Mouse (Mus musculus): ENCODE measurements around the gene Tmcc3.

The Tmcc3 gene

DNA sequence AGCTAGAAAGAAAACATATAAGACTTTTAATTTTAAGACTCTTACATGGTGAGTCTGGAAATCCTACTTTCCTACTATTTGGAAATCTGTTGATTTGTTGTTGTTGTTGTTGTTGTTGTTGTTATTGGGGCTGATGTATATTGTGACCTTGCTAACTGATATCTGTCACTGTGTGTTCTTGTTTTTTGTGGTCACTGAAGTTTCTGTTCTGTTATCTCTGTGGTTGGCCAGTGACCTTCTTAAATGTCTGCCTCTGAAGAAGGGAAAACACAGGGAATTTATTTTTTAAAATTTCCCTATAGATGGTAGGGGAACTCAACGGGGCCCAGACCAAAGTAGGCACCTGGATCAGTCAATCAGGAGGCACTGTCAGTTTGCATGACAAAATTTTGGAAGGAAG, 48.9 kb downstream of the Tmcc3 start:
- no peak for DNase-seq (ENCODE audit: low spot score in 2 of 2)

GRCm38 (mm10) chr10:94371293-94371692, 59.5 kb downstream of the Tmcc3 start:
- no peak for DNase-seq (ENCODE audit: low spot score in 2 of 2)

DNA sequence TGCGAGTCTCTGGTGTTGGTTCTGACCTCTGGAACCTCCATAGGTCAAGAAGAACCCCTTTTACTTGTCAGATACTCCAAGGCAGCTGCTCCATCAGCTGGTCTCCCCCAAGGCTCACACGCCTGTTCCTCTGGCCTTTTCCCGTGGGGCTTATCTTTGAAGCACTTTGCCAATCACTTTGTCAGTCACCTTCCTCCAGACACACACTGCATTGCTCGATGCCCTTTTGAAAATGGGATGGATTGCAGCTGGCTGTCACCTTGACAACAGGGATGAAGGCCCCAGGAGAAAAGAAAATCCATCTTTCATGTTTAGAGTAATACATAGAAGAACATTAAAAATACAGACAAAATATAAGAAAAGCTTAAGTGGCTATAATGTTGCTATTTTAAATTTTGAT, 65.2 kb downstream of the Tmcc3 start:
- no peak for DNase-seq (ENCODE audit: low spot score in 2 of 2)

GRCm38 (mm10) chr10:94377844-94378243, 66.1 kb downstream of the Tmcc3 start:
- no peak for DNase-seq (ENCODE audit: low spot score in 2 of 2)

DNA sequence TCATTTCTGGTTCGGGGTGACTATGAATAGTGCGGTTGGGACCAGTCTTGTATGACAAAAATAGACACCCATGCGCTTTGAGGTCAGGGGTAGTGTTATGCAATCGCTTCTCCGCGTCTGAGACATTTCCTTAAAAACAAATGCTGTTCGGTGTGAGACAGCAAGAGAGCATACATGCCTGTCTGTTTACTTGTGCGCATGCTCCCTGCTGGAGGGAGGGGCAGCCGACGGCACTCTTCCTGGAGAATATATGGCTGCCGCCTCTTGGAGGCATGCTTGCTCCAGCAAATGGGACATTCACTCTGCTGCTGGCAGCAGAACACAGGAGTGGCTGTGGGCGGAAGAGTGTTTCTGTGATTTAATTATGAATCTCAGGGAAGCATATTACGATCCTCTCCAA, 66.6 kb downstream of the Tmcc3 start:
- peak; percentile 39 to 69 for DNase-seq (ENCODE audit: low spot score in 2 of 2)

GRCm38 (mm10) chr10:94380082-94380481, 68.3 kb downstream of the Tmcc3 start:
- no peak for DNase-seq (ENCODE audit: low spot score in 2 of 2)

DNA sequence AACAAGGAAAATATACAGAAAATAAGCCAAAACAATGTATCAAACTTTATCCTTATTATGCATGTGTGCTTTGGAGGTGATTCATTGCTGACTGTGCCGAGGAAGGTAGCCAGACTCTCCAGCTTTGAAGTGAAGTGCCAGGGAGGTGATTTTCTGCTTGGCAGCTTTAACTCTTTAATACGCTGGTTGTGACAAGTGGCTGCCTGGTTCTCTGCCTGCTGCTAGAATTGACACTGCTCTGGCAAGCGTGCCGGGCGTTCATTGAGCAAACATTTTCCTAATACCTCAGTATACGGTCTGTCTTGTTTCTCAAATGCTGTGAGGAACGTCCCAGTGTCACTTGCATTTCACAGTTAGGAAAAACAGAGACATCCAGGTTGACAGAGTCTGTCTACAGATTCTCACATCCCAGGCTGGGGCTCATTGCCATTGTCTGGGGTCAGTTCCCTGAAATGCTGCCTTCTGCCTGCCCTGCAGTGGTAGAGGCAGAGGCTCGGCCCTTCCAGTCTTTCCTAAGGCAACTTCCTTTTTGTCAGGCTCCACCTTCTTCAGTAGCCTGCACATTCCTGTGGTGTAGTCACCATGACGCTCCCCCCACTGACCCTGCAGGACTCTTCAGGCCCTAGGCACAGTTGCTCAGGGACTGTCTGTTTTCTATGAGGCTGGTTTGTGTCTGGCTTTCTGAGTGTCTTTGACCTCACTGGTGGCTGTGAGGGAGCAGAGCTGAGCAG, 69.1 kb downstream of the Tmcc3 start:
- no peak for DNase-seq (ENCODE audit: low spot score in 2 of 2)

GRCm38 (mm10) chr10:94381393-94381740, 69.6 kb downstream of the Tmcc3 start:
- DNase-seq (ENCODE audit: low spot score in 2 of 2), result no peak

- no peak for DNase-seq (ENCODE audit: low spot score in 2 of 2)
Measured at GRCm38 (mm10) chr10:94382618-94383017, 70.9 kb downstream of the Tmcc3 start.

GRCm38 (mm10) chr10:94383565-94383964, 71.8 kb downstream of the Tmcc3 start:
- no peak for DNase-seq (ENCODE audit: low spot score in 2 of 2)

DNA sequence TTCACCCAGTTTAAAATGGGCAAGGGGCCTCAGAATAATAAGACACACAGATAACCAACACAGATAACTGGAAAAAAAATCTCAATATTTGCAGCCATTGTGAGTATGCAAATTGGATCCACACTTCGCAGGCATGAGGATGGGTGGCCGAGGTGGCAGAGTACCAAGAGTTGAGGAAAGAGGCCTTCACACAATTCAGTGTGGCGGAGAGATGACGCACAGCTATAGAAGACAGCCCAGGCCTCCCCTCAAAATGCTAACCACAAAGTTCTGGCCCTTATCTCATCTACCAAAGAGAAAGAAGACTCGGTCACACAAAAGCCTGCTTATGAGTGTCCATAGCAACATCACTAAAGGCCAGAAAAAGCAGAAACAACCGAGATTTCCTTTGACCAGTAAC, 77.5 kb downstream of the Tmcc3 start:
- DNase-seq (ENCODE audit: low spot score in 2 of 2), result no peak

DNA sequence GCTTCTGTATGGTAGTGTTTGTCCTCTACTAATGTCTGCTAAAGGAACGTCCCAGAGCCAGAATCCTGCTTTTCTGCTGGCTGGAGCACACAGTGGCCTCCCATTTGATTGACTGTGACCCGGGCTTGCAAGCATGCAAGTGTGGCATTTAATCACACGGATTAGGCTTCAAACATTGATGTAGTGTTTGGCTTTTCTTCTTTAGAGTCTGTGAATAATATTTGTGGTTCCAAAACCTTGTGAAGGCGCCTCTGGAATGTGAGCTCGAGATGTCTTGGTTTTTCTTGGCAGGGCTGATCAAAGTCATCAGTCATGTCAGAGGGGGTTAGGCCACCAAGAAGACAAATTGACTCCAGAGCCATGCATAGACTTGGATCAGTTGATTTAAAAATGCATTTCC, 79.3 kb downstream of the Tmcc3 start:
- no peak for DNase-seq (ENCODE audit: low spot score in 2 of 2)

DNA sequence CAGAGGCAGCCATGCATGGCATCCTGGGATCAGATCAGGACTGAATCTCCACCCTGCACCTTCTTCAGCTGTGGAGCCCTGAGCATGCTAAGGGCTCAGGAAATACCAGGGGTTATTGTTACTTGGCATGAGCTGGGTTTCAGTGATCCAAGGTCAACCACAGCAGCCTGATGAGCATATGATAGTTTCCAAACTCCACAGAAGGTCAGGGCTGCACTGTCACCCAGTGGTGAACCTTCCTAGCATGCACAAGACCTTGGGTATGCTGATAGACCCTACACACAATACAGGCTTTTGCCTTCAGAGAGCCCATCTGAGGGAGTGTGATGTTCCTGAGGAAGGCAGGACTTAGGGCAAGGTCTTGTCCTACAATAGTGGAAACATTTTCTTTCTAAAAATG, 82.5 kb downstream of the Tmcc3 start:
- DNase-seq (ENCODE audit: low spot score in 2 of 2), result no peak

DNA sequence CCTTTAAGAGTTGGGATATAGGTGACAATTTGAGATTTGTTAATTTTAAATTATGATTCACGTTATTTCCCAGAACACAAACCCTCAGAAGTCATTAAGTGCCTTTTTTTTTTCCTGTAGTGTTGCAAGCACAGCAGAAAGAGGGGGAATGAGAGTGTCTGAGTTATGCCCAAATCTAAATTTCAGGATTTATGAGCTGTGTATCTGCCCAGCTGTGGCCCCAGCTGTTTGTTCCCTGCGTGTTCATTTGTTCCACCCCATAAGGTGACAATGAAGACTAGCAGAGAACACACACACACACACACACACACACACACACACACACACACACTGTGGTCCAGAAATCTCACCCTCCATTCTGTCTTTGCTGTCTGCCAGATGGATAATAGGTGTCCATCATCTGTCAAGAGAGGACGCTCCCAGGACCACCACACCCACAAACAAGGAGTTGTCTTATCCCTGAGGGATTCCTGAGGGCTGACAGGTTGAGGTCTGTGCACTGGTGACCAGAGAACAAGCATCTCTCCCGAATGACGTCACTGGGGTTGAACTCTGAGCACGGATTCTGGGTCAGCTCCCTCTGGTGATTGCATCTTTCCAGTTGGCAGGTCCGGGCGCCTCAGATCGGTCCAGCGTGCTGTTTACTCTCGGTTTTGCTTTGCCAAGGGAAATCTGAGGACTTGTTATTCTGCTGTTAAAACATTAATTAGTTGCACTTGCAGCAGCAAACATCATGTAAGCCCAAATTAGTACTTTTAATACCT, 86.3 kb downstream of the Tmcc3 start:
- DNase-seq (ENCODE audit: low spot score in 2 of 2), result no peak

GRCm38 (mm10) chr10:94400895-94401294, 89.1 kb downstream of the Tmcc3 start:
- no peak for DNase-seq (ENCODE audit: low spot score in 2 of 2)

- no peak for DNase-seq (ENCODE audit: low spot score in 2 of 2)
Measured at GRCm38 (mm10) chr10:94405456-94405855, 93.7 kb downstream of the Tmcc3 start.

- no peak for DNase-seq (ENCODE audit: low spot score in 2 of 2)
Measured at GRCm38 (mm10) chr10:94406821-94407220, 95.1 kb downstream of the Tmcc3 start.

DNA sequence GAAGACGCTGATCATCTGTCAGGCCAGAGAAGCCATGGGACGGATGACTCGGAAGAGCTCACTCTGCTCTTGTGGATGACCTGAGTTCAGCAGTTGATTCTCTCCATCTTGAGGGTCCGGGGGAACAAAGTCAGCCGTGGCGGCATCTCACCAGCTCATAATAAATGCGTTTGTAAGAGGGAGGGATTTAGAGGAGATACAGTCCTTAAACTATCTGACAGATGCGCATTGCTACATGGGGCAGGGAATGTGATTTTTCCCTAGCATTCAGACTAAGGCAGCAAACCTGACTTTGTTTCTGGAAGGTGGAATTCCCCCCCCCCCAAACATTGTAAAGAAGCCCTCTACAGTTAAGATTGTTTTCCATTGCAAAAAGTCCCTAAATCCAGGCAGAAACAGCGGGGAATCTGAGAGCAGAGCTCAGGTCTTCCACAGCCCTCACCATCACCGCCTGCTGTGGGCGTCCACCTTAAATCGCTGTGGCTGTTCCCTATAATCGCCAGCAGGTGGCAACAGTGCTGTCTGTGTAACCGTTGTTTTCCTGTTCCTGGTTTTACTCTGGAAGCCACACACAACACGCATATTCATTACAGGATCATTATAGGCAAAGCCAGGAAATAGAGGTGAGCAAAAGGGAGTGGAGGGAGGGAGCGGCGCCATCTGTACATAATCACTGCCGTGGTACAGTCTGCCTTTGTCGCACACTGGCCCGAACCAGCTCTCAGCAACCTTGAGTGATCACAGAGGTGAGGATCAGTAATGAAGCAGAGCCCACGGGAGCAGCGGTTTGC, 96.8 kb downstream of the Tmcc3 start:
- DNase-seq (ENCODE audit: low spot score in 2 of 2), result peak; percentile 65 to 76

GRCm38 (mm10) chr10:94409661-94410060, 97.9 kb downstream of the Tmcc3 start:
- no peak for DNase-seq (ENCODE audit: low spot score in 2 of 2)

GRCm38 (mm10) chr10:94411594-94411993, 99.8 kb downstream of the Tmcc3 start:
- DNase-seq (ENCODE audit: low spot score in 2 of 2), result no peak

DNA sequence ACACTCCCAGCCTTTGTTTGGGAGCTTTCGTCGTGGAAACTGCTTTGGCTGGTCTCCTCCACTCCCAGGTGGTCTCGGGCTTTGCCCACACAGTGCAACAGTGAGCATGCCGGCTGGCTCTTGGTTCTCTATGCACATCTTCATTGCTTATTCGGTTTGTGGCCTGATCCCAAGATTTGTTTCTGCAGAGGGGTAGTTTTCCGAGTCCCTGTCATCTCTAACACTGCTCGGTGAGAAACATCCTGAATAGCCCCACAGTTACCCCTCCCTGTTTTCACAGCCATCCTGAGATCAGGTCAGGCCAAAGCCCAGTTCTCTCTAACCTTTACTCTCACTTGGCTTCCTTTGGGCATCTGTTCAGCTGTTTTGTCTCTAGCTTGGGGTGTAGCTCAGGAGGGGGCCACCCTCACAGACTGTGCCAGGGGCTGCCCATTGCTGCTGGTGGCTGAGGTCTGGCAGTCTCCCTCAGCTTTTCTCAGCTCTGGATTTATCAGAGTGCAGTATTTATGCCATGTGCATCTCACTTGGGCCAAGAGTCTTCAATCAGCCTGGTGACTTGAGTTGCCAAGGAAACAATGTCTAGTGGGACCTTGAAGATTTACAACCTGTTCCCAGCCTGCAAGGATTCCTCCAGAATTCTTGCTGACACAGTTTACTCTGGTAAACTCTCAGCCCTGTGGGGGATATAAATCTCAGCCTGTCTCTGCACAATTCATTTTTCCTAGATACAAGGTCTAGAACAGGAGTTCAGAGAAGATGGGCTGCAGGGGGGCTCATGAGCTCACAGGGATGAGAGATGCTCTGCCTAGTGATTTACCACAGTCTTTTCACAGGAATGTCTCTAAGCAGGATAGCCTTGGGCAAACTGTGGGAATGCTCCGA, 102.3 kb downstream of the Tmcc3 start:
- peak; percentile 37 to 69 for DNase-seq (ENCODE audit: low spot score in 2 of 2)
